ENCODE assay signal across 11 mouse cellular contexts in the genomic region with DNA sequence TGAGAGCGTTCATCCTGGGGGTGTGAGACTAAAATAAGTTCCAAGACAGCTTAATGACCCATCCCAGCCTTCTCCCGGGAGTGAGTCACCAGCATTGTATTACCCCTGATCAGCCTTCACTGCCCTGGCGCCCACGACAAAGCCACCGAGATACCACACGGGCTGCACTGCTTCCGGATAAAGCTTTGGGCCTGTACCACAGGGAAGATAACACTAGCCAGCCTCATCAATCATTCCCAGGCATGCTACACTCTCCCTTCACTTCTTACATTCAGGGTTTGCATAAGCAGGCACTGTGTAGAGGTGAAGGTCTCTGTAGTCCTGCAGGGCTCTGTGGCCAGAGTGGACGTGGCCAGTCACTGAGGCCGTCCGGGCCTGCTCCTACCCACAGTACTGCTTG. TPM values are rescaled to one million over a fixed set of nuclear protein-coding genes. Genes with fewer than 3 reads are reported as not detected.
DNase-seq lines count a peak whose midpoint lies in the region; ATAC-seq lines count a peak whose summit lies in the region.
"Had no signal": no experiment of that assay in that cellular context is flagged by ENCODE, and none has a peak within 500 bp of the region (broad histone marks: within the 10 kb centered on the region; RNA-seq: fewer than 3 reads in every experiment).

No protein-coding gene starts in this region.

- H3K27me3 ChIP-seq in hindbrain, embryonic 10.5 days (ENCODE audit: insufficient read depth, poor library complexity, severe bottlenecking): no peaks in the 10 kb centered on the region
- no peaks in the 10 kb centered on the region for H3K27me3 ChIP-seq in hindbrain, embryonic 11.5 days (ENCODE audit: control insufficient read depth, insufficient read depth, low read length)
- no peaks in the 10 kb centered on the region for H3K27me3 ChIP-seq in hindbrain, embryonic 14.5 days (ENCODE audit: control insufficient read depth, insufficient read depth, low read length)
- no peaks in the 10 kb centered on the region for H3K27me3 ChIP-seq in neural tube, embryonic 15.5 days (replicated peaks)

- peak overlapping the region; percentile 41 for H3K27ac ChIP-seq in hindbrain, embryonic 10.5 days
- H3K27ac ChIP-seq in hindbrain, embryonic 11.5 days (ENCODE audit: low read depth, low read length): no peak overlapping the region
- no peak overlapping the region for H3K27ac ChIP-seq in hindbrain, embryonic 14.5 days
- H3K27ac ChIP-seq in neural tube, embryonic 15.5 days (replicated peaks): 0 out of 2 replicates have a peak overlapping the region, but pooled peaks have one; percentile 6

- ATAC-seq in hindbrain, embryonic 11.5 days (ENCODE audit: low FRiP score): no peak
- no peak for ATAC-seq in hindbrain, embryonic 14.5 days (ENCODE audit: low FRiP score)
- no peak for ATAC-seq in neural tube, embryonic 15.5 days (ENCODE audit: low FRiP score)
- ATAC-seq in cerebellum, adult (ENCODE audit: insufficient number of reproducible peaks, low FRiP score, low TSS enrichment): no peak
- ATAC-seq: forebrain, postnatal 0 days had no signal

- no peak for DNase-seq in hindbrain, embryonic 10.5 days (ENCODE audit: low spot score)
- no peak for DNase-seq in hindbrain, embryonic 11.5 days (ENCODE audit: low spot score)
- peak; percentile 27 for DNase-seq in Muller cell, postnatal 12 days (ENCODE audit: inconsistent ontology term)
- DNase-seq in hindbrain, embryonic 14.5 days (ENCODE audit: low spot score): peak; percentile 28
- DNase-seq in spleen, postnatal 36 days (ENCODE audit: low spot score in 2 of 2): no peak
- no peak for DNase-seq in B cell, adult 2 months
- DNase-seq: forebrain, postnatal 0 days; heart, postnatal 36 days; retina, postnatal 1 day had no signal

- no peak overlapping the region for H3K4me2 ChIP-seq in hindbrain, embryonic 11.5 days (replicated peaks; ENCODE audit: low read depth, low read length)
- no peak overlapping the region for H3K4me2 ChIP-seq in hindbrain, embryonic 14.5 days (replicated peaks)
- H3K4me2 ChIP-seq in neural tube, embryonic 15.5 days: no peak overlapping the region

- H3K36me3 ChIP-seq in hindbrain, embryonic 10.5 days: no peaks in the 10 kb centered on the region
- H3K36me3 ChIP-seq in hindbrain, embryonic 11.5 days (ENCODE audit: control insufficient read depth, insufficient read depth, low read length): no peaks in the 10 kb centered on the region
- no peaks in the 10 kb centered on the region for H3K36me3 ChIP-seq in hindbrain, embryonic 14.5 days (replicated peaks; ENCODE audit: control insufficient read depth, insufficient read depth)
- no peaks in the 10 kb centered on the region for H3K36me3 ChIP-seq in neural tube, embryonic 15.5 days

- H3K9ac ChIP-seq in hindbrain, embryonic 11.5 days (ENCODE audit: low read depth, low read length): no peak overlapping the region
- no peak overlapping the region for H3K9ac ChIP-seq in hindbrain, embryonic 14.5 days
- H3K9ac ChIP-seq in neural tube, embryonic 15.5 days (replicated peaks): no peak overlapping the region
- H3K9ac ChIP-seq: forebrain, postnatal 0 days had no signal

- H3K9me3 ChIP-seq in hindbrain, embryonic 10.5 days: no peaks in the 10 kb centered on the region
- H3K9me3 ChIP-seq in hindbrain, embryonic 11.5 days (ENCODE audit: control insufficient read depth, low read length): no peaks in the 10 kb centered on the region
- no peaks in the 10 kb centered on the region for H3K9me3 ChIP-seq in hindbrain, embryonic 14.5 days (ENCODE audit: control insufficient read depth, low read length)
- H3K9me3 ChIP-seq in neural tube, embryonic 15.5 days (replicated peaks): no peaks in the 10 kb centered on the region

- WGBS in hindbrain, embryonic 10.5 days: 64% methylated on average over 10 of the region's 10 CpGs
- 53% methylated on average over 10 of the region's 10 CpGs for WGBS in hindbrain, embryonic 11.5 days
- WGBS in hindbrain, embryonic 14.5 days: 48% methylated on average over 10 of the region's 10 CpGs
- 45% methylated on average over 10 of the region's 10 CpGs for WGBS in neural tube, embryonic 15.5 days

- H3K4me3 ChIP-seq in hindbrain, embryonic 10.5 days: no peak overlapping the region
- H3K4me3 ChIP-seq in hindbrain, embryonic 11.5 days (ENCODE audit: low read depth, low read length): no peak overlapping the region
- H3K4me3 ChIP-seq in hindbrain, embryonic 14.5 days (replicated peaks; ENCODE audit: low read length): no peak overlapping the region
- H3K4me3 ChIP-seq in neural tube, embryonic 15.5 days (replicated peaks): no peak overlapping the region

- peaks cover 22% of the 10 kb centered on the region for H3K4me1 ChIP-seq in hindbrain, embryonic 10.5 days (replicated peaks)
- no peaks in the 10 kb centered on the region for H3K4me1 ChIP-seq in hindbrain, embryonic 11.5 days (replicated peaks; ENCODE audit: control insufficient read depth, insufficient read depth, low read length)
- H3K4me1 ChIP-seq in hindbrain, embryonic 14.5 days (replicated peaks; ENCODE audit: control insufficient read depth, insufficient read depth, low read length): peaks cover 10% of the 10 kb centered on the region; the same call in 1 of the 2 replicates
- peaks cover 4% of the 10 kb centered on the region; the same call in 1 of the 2 replicates for H3K4me1 ChIP-seq in neural tube, embryonic 15.5 days

RNA-seq across cellular contexts. Expression of gene Tob1, which starts 21.7 kb away (rescaled TPM):
- 22.3 and 31.1 TPM in 2 replicates for polyA plus RNA-seq in hindbrain, embryonic 10.5 days (2016; fragmentation: Nextera tagmentation; extraction: Ambion mirVana)
- polyA plus RNA-seq in hindbrain, embryonic 11.5 days (2014; fragmentation: Nextera tagmentation; extraction: Ambion mirVana): 36.7 and 38.9 TPM in 2 replicates
- 34.3 and 34.6 TPM in 2 replicates for polyA plus RNA-seq in hindbrain, embryonic 14.5 days (2014; fragmentation: Nextera tagmentation; extraction: Ambion mirVana)
- polyA plus RNA-seq in neural tube, embryonic 15.5 days (2015; fragmentation: Nextera tagmentation; extraction: Ambion mirVana): 28.3 and 31.4 TPM in 2 replicates

RNA-seq across cellular contexts. Expression of gene Wfikkn2, which starts 56.2 kb away (rescaled TPM):
- 0.61 and 2.0 TPM in 2 replicates for polyA plus RNA-seq in hindbrain, embryonic 10.5 days (2016; fragmentation: Nextera tagmentation; extraction: Ambion mirVana)
- 0.95 and 1.8 TPM in 2 replicates for polyA plus RNA-seq in hindbrain, embryonic 11.5 days (2014; fragmentation: Nextera tagmentation; extraction: Ambion mirVana)
- 5.7 and 6.8 TPM in 2 replicates for polyA plus RNA-seq in hindbrain, embryonic 14.5 days (2014; fragmentation: Nextera tagmentation; extraction: Ambion mirVana)
- polyA plus RNA-seq in neural tube, embryonic 15.5 days (2015; fragmentation: Nextera tagmentation; extraction: Ambion mirVana): 3.2 and 5.5 TPM in 2 replicates

Comparison
In these comparisons a context has a peak if more than half of its experiments do, and no peak if none do; other contexts are left out.
1. DNase-seq: peak in Muller cell, postnatal 12 days (single experiment) and hindbrain, embryonic 14.5 days (single experiment); none in hindbrain, embryonic 10.5 days (single experiment), hindbrain, embryonic 11.5 days (single experiment), spleen, postnatal 36 days (0 of 2) and B cell, adult 2 months (0 of 2).
2. H3K27ac ChIP-seq: peak in hindbrain, embryonic 10.5 days (single experiment) and neural tube, embryonic 15.5 days (single experiment); none in hindbrain, embryonic 11.5 days (single experiment) and hindbrain, embryonic 14.5 days (single experiment).